Mouse (Mus musculus): ENCODE results near the gene B3gnt2. TPM values are rescaled to one million over a fixed set of nuclear protein-coding genes. Genes with fewer than 3 reads are reported as not detected.
A peak's percentile ranks its signal among the peaks of the same experiment; 100 is the strongest.

B3gnt2 gene
- total and polyA plus RNA-seq, 3 experiments: 36.8 to 66.4 TPM; not detected in 1

GRCm38 (mm10) chr11:22815143-22815542, 45.6 kb downstream of the B3gnt2 start:
- TF ChIP-seq POLR2AphosphoS5 (IDR thresholded peaks at IDR 0.05; ENCODE audit: borderline replicate concordance, low read depth, low read length) (no peak), TBP (IDR thresholded peaks at IDR 0.05; ENCODE audit: low read depth, low read length) (peak; percentile 73), JUND (IDR thresholded peaks at IDR 0.05; ENCODE audit: low read depth, low read length) (no peak), SMC3 (IDR thresholded peaks at IDR 0.05; ENCODE audit: low read depth, low read length) (no peak), MAX (IDR thresholded peaks at IDR 0.05; ENCODE audit: low read length) (no peak), TAL1 (IDR thresholded peaks at IDR 0.05; ENCODE audit: low read length) (no peak), NRF1 (IDR thresholded peaks at IDR 0.05; ENCODE audit: insufficient read depth, low read depth, low read length, poor library complexity, severe bottlenecking) (no peak), HCFC1 (IDR thresholded peaks at IDR 0.05; ENCODE audit: low read depth, low read length) (no peak), RAD21 (IDR thresholded peaks at IDR 0.05; ENCODE audit: low read depth, low read length) (no peak), EP300 (IDR thresholded peaks at IDR 0.05; ENCODE audit: low read depth in 1 of 2, low read length in 2 of 2) (peak in 1 of 2 experiments; percentile 52; a peak in 1 of 4 replicates), ELF1 (IDR thresholded peaks at IDR 0.05; ENCODE audit: low read depth, low read length) (no peak), GABPA (IDR thresholded peaks at IDR 0.05; ENCODE audit: low read depth, low read length) (no peak), USF2 (IDR thresholded peaks at IDR 0.05; ENCODE audit: borderline replicate concordance in 1 of 2, insufficient read depth in 1 of 2, low read depth in 1 of 2, low read length in 2 of 2) (no peak)
- Histone ChIP-seq H3K9ac (ENCODE audit: control insufficient read depth, low read depth, low read length, poor library complexity, severe bottlenecking) (no peak overlapping the region), H3K4me3 (ENCODE audit: control insufficient read depth in 1 of 2, insufficient read depth in 1 of 2, low read depth in 2 of 2, low read length in 2 of 2) (no peak overlapping the region), H3K27me3 (ENCODE audit: control insufficient read depth in 1 of 2, insufficient read depth in 2 of 2, low read length in 2 of 2) (no peaks in the 10 kb centered on the region), H3K79me2 (ENCODE audit: control insufficient read depth, insufficient read depth, low read length, poor library complexity) (no peaks in the 10 kb centered on the region), H3K36me3 (ENCODE audit: control insufficient read depth in 1 of 2, insufficient read depth in 2 of 2, low read length in 2 of 2) (peaks cover 0 to 53% of the 10 kb centered on the region in 2 experiments; a peak in 2 of 4 replicates), H3K9me3 (replicated peaks; ENCODE audit: insufficient read depth, low read length) (no peaks in the 10 kb centered on the region), H3K4me1 (ENCODE audit: control insufficient read depth in 1 of 2, insufficient read depth in 2 of 2, low read length in 2 of 2) (peaks cover 31 to 57% of the 10 kb centered on the region in 2 experiments), H3K27ac (ENCODE audit: control insufficient read depth, low read depth, low read length) (peak overlapping the region; percentile 19; the same call in 1 of the 2 replicates)
- DNase-seq (ENCODE audit: low read depth, low spot score): peak; percentile 66

- DNase-seq (ENCODE audit: low read depth, low spot score): no peak
- no peak for TF ChIP-seq ZMIZ1 (IDR thresholded peaks at IDR 0.05; ENCODE audit: low read depth, low read length)
- TF ChIP-seq SIN3A (IDR thresholded peaks at IDR 0.05; ENCODE audit: low read length): no peak
- TF ChIP-seq ZC3H11A (IDR thresholded peaks at IDR 0.05; ENCODE audit: low read depth, low read length): no peak
- TF ChIP-seq SMC3 (IDR thresholded peaks at IDR 0.05; ENCODE audit: low read depth, low read length): no peak
- TF ChIP-seq NRF1 (IDR thresholded peaks at IDR 0.05; ENCODE audit: insufficient read depth, low read depth, low read length, poor library complexity, severe bottlenecking): no peak
- no peak for TF ChIP-seq TAL1 (IDR thresholded peaks at IDR 0.05; ENCODE audit: low read length)
- TF ChIP-seq RCOR1 (IDR thresholded peaks at IDR 0.05; ENCODE audit: low read depth, low read length): no peak
- no peak for TF ChIP-seq USF2 (IDR thresholded peaks at IDR 0.05; ENCODE audit: borderline replicate concordance in 1 of 2, insufficient read depth in 1 of 2, low read depth in 1 of 2, low read length in 2 of 2)
- no peak for TF ChIP-seq MAFK (IDR thresholded peaks at IDR 0.05; ENCODE audit: borderline replicate concordance, low read depth, low read length)
- no peak for TF ChIP-seq ZKSCAN1 (IDR thresholded peaks at IDR 0.05; ENCODE audit: low read depth, low read length)
- no peak for TF ChIP-seq TBP (IDR thresholded peaks at IDR 0.05; ENCODE audit: low read depth, low read length)
- H3K79me2 ChIP-seq (ENCODE audit: control insufficient read depth, insufficient read depth, low read length, poor library complexity): no peaks in the 10 kb centered on the region
- H3K9ac ChIP-seq (ENCODE audit: control insufficient read depth, low read depth, low read length, poor library complexity, severe bottlenecking): no peak overlapping the region
- peaks cover 0 to 58% of the 10 kb centered on the region in 2 experiments; a peak in 2 of 4 replicates for H3K36me3 ChIP-seq (ENCODE audit: control insufficient read depth in 1 of 2, insufficient read depth in 2 of 2, low read length in 2 of 2)
- H3K27ac ChIP-seq (ENCODE audit: control insufficient read depth, low read depth, low read length): peak overlapping the region; percentile 26
- H3K27me3 ChIP-seq (ENCODE audit: control insufficient read depth in 1 of 2, insufficient read depth in 2 of 2, low read length in 2 of 2): no peaks in the 10 kb centered on the region
- peaks cover 36 to 64% of the 10 kb centered on the region in 2 experiments for H3K4me1 ChIP-seq (ENCODE audit: control insufficient read depth in 1 of 2, insufficient read depth in 2 of 2, low read length in 2 of 2)
- no peaks in the 10 kb centered on the region for H3K9me3 ChIP-seq (replicated peaks; ENCODE audit: insufficient read depth, low read length)
- no peak overlapping the region for H3K4me3 ChIP-seq (ENCODE audit: control insufficient read depth in 1 of 2, insufficient read depth in 1 of 2, low read depth in 2 of 2, low read length in 2 of 2)
These were observed 46.6 kb downstream of the B3gnt2 start for GRCm38 (mm10) chr11:22813921-22814704.
